ENCODE assay signal across 24 mouse cellular contexts in the genomic region with DNA sequence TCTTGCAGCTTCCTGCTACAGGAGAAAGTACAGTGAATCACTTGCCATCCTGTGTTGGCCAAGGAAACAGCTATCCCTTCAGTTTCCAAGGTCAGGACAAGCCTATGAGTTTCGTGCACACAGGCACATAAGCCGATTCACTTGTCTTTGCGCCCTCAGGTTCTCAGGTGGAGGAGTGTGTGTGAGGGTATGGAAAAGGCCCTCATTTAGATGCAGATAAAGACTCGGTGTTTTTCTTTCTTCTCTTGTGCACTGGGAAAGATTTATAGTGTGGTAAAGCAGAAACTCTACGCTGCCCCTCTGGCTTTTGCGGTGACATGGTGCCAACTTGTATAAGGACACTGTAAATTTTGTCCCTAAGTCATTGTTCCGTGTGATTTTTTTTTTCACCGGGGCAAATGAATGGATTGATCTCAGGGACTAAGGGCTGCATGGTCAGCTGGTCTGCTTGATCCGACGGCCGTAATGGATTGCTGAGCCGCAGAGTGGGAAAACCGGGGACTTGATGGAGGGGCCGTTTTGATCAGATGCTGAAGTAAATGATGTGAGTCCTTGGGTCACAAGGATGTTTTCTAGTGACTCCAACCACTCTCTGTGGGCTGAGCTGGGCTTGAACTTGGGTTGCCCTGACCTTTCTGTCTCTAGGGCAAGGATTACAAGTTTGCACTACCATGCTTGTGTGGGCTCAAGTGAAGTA.
"Had no signal": no experiment of that assay in that cellular context is flagged by ENCODE, and none has a peak within 500 bp of the region (broad histone marks: within the 10 kb centered on the region; RNA-seq: fewer than 3 reads in every experiment).

No protein-coding gene starts in this region.

- H3K36me3 ChIP-seq: forebrain, embryonic 15.5 days; heart, embryonic 10.5 days; heart, embryonic 13.5 days; heart, embryonic 15.5 days; intestine, embryonic 15.5 days; liver, embryonic 13.5 days; liver, embryonic 15.5 days had no signal

- H3K9ac ChIP-seq: forebrain, embryonic 15.5 days; forebrain, postnatal 0 days; heart, embryonic 13.5 days; heart, embryonic 15.5 days; hindbrain, embryonic 14.5 days; intestine, embryonic 15.5 days; liver, embryonic 13.5 days; liver, embryonic 15.5 days had no signal

- DNase-seq: forebrain, postnatal 0 days; gastrocnemius, postnatal 14 days; gastrocnemius, postnatal 36 days; heart, adult 18-20 months; heart, postnatal 14 days; heart, postnatal 36 days; kidney, adult 2 months; kidney, adult 9 months; kidney, postnatal 25 days; liver; liver, embryonic 13.5 days had no signal

- H3K4me2 ChIP-seq: forebrain, embryonic 15.5 days; heart, embryonic 13.5 days; heart, embryonic 15.5 days; hindbrain, embryonic 14.5 days; intestine, embryonic 15.5 days; liver, embryonic 11.5 days; liver, embryonic 13.5 days; liver, embryonic 15.5 days had no signal

- H3K9me3 ChIP-seq: forebrain, embryonic 15.5 days; heart, embryonic 15.5 days; intestine, embryonic 15.5 days; liver, embryonic 13.5 days; liver, embryonic 15.5 days had no signal

- ATAC-seq: forebrain, embryonic 15.5 days; forebrain, postnatal 0 days; hindbrain, embryonic 16.5 days; inflammation-experienced regulatory T-cells, adult 6 months; intestine, embryonic 15.5 days; intestine, postnatal 0 days had no signal

- H3K4me1 ChIP-seq: forebrain, embryonic 15.5 days; liver, embryonic 13.5 days; liver, embryonic 15.5 days had no signal

- H3K4me3 ChIP-seq: forebrain, embryonic 15.5 days; heart, embryonic 10.5 days; heart, embryonic 13.5 days; heart, embryonic 15.5 days; intestine, embryonic 15.5 days; layer of hippocampus, adult 2 months; left cerebral cortex, adult 2 months; liver, embryonic 13.5 days; liver, embryonic 15.5 days had no signal

- H3K27me3 ChIP-seq: forebrain, embryonic 15.5 days; heart, embryonic 13.5 days; heart, embryonic 15.5 days; intestine, embryonic 15.5 days; liver, embryonic 13.5 days; liver, embryonic 15.5 days had no signal

- H3K27ac ChIP-seq: forebrain, embryonic 15.5 days; heart, embryonic 10.5 days; heart, embryonic 13.5 days; heart, embryonic 15.5 days; hindbrain, embryonic 14.5 days; intestine, embryonic 15.5 days; layer of hippocampus, adult 2 months; left cerebral cortex, adult 2 months; liver, embryonic 13.5 days; liver, embryonic 15.5 days had no signal
